ENCODE assay signal across 17 mouse cellular contexts in genomic region chr14:121145291-121145690, GRCm38 (mm10).
DNase-seq lines count a peak whose midpoint lies in the region; ATAC-seq and TF ChIP-seq lines count a peak whose summit lies in the region.
"Had no signal": no experiment of that assay in that cellular context is flagged by ENCODE, and none has a peak within 500 bp of the region (broad histone marks: within the 10 kb centered on the region; RNA-seq: fewer than 3 reads in every experiment).

No protein-coding gene starts in this region.

- no peak for TF ChIP-seq CTCF in Patski (IDR thresholded peaks at IDR 0.05)

- H3K4me1 ChIP-seq in hindbrain, embryonic 13.5 days (replicated peaks) = peaks cover 30% of the 10 kb centered on the region
- no peaks in the 10 kb centered on the region for H3K4me1 ChIP-seq in hindbrain, embryonic 11.5 days (replicated peaks; ENCODE audit: control insufficient read depth, insufficient read depth, low read length)
- peaks cover 45% of the 10 kb centered on the region for H3K4me1 ChIP-seq in embryonic facial prominence, embryonic 13.5 days
- H3K4me1 ChIP-seq in liver, embryonic 12.5 days = peaks cover 37% of the 10 kb centered on the region
- H3K4me1 ChIP-seq in forebrain, embryonic 16.5 days (replicated peaks; ENCODE audit: control insufficient read depth, insufficient read depth, low read length) = peaks cover 8% of the 10 kb centered on the region

- DNase-seq in hindbrain, embryonic 11.5 days (ENCODE audit: low spot score) = no peak
- no peak for DNase-seq in Patski (ENCODE audit: low read depth, low spot score)
- DNase-seq in ovary, adult 18-20 months (ENCODE audit: low spot score) = no peak
- no peak for DNase-seq in layer of hippocampus, postnatal 25 days (ENCODE audit: extremely low spot score in 1 of 2, low spot score in 1 of 2)
- DNase-seq: adrenal gland, adult 8-10 months; cerebellum, adult 9-11 months; gastrocnemius, postnatal 25 days; spleen, adult 18-20 months; thymus, adult 2 months had no signal

- ATAC-seq in hindbrain, embryonic 13.5 days (ENCODE audit: low FRiP score) = no peak
- no peak for ATAC-seq in hindbrain, embryonic 11.5 days (ENCODE audit: low FRiP score)
- peak; percentile 28 for ATAC-seq in Patski
- peak; percentile 43; the same call in 1 of the 2 replicates for ATAC-seq in embryonic facial prominence, embryonic 13.5 days (ENCODE audit: insufficient number of reproducible peaks, insufficient read depth, low FRiP score, low TSS enrichment, low read depth)
- no peak for ATAC-seq in liver, embryonic 12.5 days
- no peak for ATAC-seq in forebrain, embryonic 16.5 days
- ATAC-seq: forebrain, embryonic 13.5 days; midbrain, embryonic 13.5 days had no signal

- no peaks in the 10 kb centered on the region for H3K9me3 ChIP-seq in hindbrain, embryonic 13.5 days
- no peaks in the 10 kb centered on the region for H3K9me3 ChIP-seq in hindbrain, embryonic 11.5 days (ENCODE audit: control insufficient read depth, low read length)
- H3K9me3 ChIP-seq in embryonic facial prominence, embryonic 13.5 days = no peaks in the 10 kb centered on the region
- H3K9me3 ChIP-seq in liver, embryonic 12.5 days (replicated peaks) = no peaks in the 10 kb centered on the region
- H3K9me3 ChIP-seq in forebrain, embryonic 16.5 days (ENCODE audit: control insufficient read depth, low read length) = no peaks in the 10 kb centered on the region
- H3K9me3 ChIP-seq: forebrain, embryonic 13.5 days; hindbrain, embryonic 15.5 days; midbrain, embryonic 13.5 days had no signal

- H3K9ac ChIP-seq in hindbrain, embryonic 13.5 days = no peak overlapping the region
- H3K9ac ChIP-seq in hindbrain, embryonic 11.5 days (ENCODE audit: low read depth, low read length) = no peak overlapping the region
- H3K9ac ChIP-seq in embryonic facial prominence, embryonic 13.5 days = no peak overlapping the region
- no peak overlapping the region for H3K9ac ChIP-seq in liver, embryonic 12.5 days
- no peak overlapping the region for H3K9ac ChIP-seq in forebrain, embryonic 16.5 days (replicated peaks; ENCODE audit: low read depth, low read length)
- H3K9ac ChIP-seq: forebrain, embryonic 13.5 days; hindbrain, embryonic 15.5 days; midbrain, embryonic 13.5 days had no signal

- no peaks in the 10 kb centered on the region for H3K27me3 ChIP-seq in hindbrain, embryonic 13.5 days
- H3K27me3 ChIP-seq in hindbrain, embryonic 11.5 days (ENCODE audit: control insufficient read depth, insufficient read depth, low read length) = no peaks in the 10 kb centered on the region
- no peaks in the 10 kb centered on the region for H3K27me3 ChIP-seq in Patski
- H3K27me3 ChIP-seq in embryonic facial prominence, embryonic 13.5 days = no peaks in the 10 kb centered on the region
- no peaks in the 10 kb centered on the region for H3K27me3 ChIP-seq in liver, embryonic 12.5 days (replicated peaks)
- H3K27me3 ChIP-seq in forebrain, embryonic 16.5 days (replicated peaks; ENCODE audit: control insufficient read depth, insufficient read depth, low read length) = no peaks in the 10 kb centered on the region
- H3K27me3 ChIP-seq: CH12.LX; forebrain, embryonic 13.5 days; hindbrain, embryonic 15.5 days; midbrain, embryonic 13.5 days had no signal

- POLR2A ChIA-PET in Patski (lab: Charles Lee) = interaction anchor here (0.7 kb wide), 1 partner anchor 39 kb away, joined by 3 read pairs; no protein-coding TSS in a partner anchor

- WGBS in hindbrain, embryonic 13.5 days = 67% methylated on average over 3 of the region's 3 CpGs
- 54% methylated on average over 3 of the region's 3 CpGs for WGBS in hindbrain, embryonic 11.5 days
- 52% methylated on average over 3 of the region's 3 CpGs for WGBS in embryonic facial prominence, embryonic 13.5 days
- 46% methylated on average over 3 of the region's 3 CpGs for WGBS in liver, embryonic 12.5 days (ENCODE audit: insufficient replicate concordance)
- WGBS in forebrain, embryonic 16.5 days = 75% methylated on average over 3 of the region's 3 CpGs

- no peak overlapping the region for H3K4me3 ChIP-seq in hindbrain, embryonic 13.5 days
- no peak overlapping the region for H3K4me3 ChIP-seq in hindbrain, embryonic 11.5 days (ENCODE audit: low read depth, low read length)
- H3K4me3 ChIP-seq in embryonic facial prominence, embryonic 13.5 days = no peak overlapping the region
- 0 out of 2 replicates have a peak overlapping the region, but pooled peaks have one; percentile 2 for H3K4me3 ChIP-seq in liver, embryonic 12.5 days
- no peak overlapping the region for H3K4me3 ChIP-seq in forebrain, embryonic 16.5 days (replicated peaks; ENCODE audit: low read length)
- H3K4me3 ChIP-seq: forebrain, embryonic 13.5 days; hindbrain, embryonic 15.5 days; midbrain, embryonic 13.5 days had no signal

- in situ Hi-C loops in Patski (cut with MboI; ENCODE audit: low pct_unique_long_range_greater_than_20kb) = no loop called here

- no peak overlapping the region for H3K4me2 ChIP-seq in hindbrain, embryonic 13.5 days
- H3K4me2 ChIP-seq in hindbrain, embryonic 11.5 days (replicated peaks; ENCODE audit: low read depth, low read length) = no peak overlapping the region
- H3K4me2 ChIP-seq in embryonic facial prominence, embryonic 13.5 days = no peak overlapping the region
- H3K4me2 ChIP-seq in liver, embryonic 12.5 days = peak overlapping the region; percentile 21
- H3K4me2 ChIP-seq in forebrain, embryonic 16.5 days (ENCODE audit: low read length) = no peak overlapping the region
- H3K4me2 ChIP-seq: forebrain, embryonic 13.5 days; hindbrain, embryonic 15.5 days; midbrain, embryonic 13.5 days had no signal

- peak overlapping the region; percentile 12; the same call in 1 of the 2 replicates for H3K27ac ChIP-seq in hindbrain, embryonic 13.5 days
- H3K27ac ChIP-seq in hindbrain, embryonic 11.5 days (ENCODE audit: low read depth, low read length) = no peak overlapping the region
- H3K27ac ChIP-seq in embryonic facial prominence, embryonic 13.5 days = no peak overlapping the region
- peak overlapping the region; percentile 57 for H3K27ac ChIP-seq in liver, embryonic 12.5 days
- no peak overlapping the region for H3K27ac ChIP-seq in forebrain, embryonic 16.5 days (ENCODE audit: low read length)
- H3K27ac ChIP-seq: forebrain, embryonic 13.5 days; hindbrain, embryonic 15.5 days; midbrain, embryonic 13.5 days had no signal

- no peaks in the 10 kb centered on the region for H3K36me3 ChIP-seq in hindbrain, embryonic 13.5 days
- H3K36me3 ChIP-seq in hindbrain, embryonic 11.5 days (ENCODE audit: control insufficient read depth, insufficient read depth, low read length) = no peaks in the 10 kb centered on the region
- no peaks in the 10 kb centered on the region for H3K36me3 ChIP-seq in embryonic facial prominence, embryonic 13.5 days
- H3K36me3 ChIP-seq in liver, embryonic 12.5 days = no peaks in the 10 kb centered on the region
- no peaks in the 10 kb centered on the region for H3K36me3 ChIP-seq in forebrain, embryonic 16.5 days (ENCODE audit: control insufficient read depth, insufficient read depth)
- H3K36me3 ChIP-seq: hindbrain, embryonic 15.5 days; midbrain, embryonic 13.5 days had no signal

- CTCF ChIA-PET in Patski (lab: Charles Lee) = no interaction called here

Comparison
In these comparisons a context has a peak if more than half of its experiments do, and no peak if none do; other contexts are left out.
1. H3K27ac ChIP-seq: peak in hindbrain, embryonic 13.5 days (single experiment) and liver, embryonic 12.5 days (single experiment); none in hindbrain, embryonic 11.5 days (single experiment), embryonic facial prominence, embryonic 13.5 days (single experiment) and forebrain, embryonic 16.5 days (single experiment).
2. ATAC-seq: peak in Patski (single experiment) and embryonic facial prominence, embryonic 13.5 days (single experiment); none in hindbrain, embryonic 13.5 days (single experiment), hindbrain, embryonic 11.5 days (single experiment), liver, embryonic 12.5 days (single experiment) and forebrain, embryonic 16.5 days (single experiment).